Comparison of ENCODE assay signal across 7 mouse cellular contexts in genomic region chr11:69372780-69373170, GRCm38 (mm10). TPM values are rescaled to one million over a fixed set of nuclear protein-coding genes. Genes with fewer than 3 reads are reported as not detected.
DNase-seq lines count a peak whose midpoint lies in the region; ATAC-seq and TF ChIP-seq lines count a peak whose summit lies in the region.

No protein-coding gene starts in this region.

- peak; percentile 66 for TF ChIP-seq CTCF in hindbrain, postnatal 0 days (IDR thresholded peaks at IDR 0.05; ENCODE audit: low read depth)

- H3K27ac ChIP-seq in midbrain, embryonic 15.5 days, result peak overlapping the region; percentile 74
- H3K27ac ChIP-seq in midbrain, embryonic 10.5 days (replicated peaks), result no peak overlapping the region
- H3K27ac ChIP-seq in hindbrain, postnatal 0 days, result peak overlapping the region; percentile 70; the same call in 1 of the 2 replicates
- peak overlapping the region; percentile 81; the same call in 1 of the 2 replicates for H3K27ac ChIP-seq in neural tube, embryonic 13.5 days (replicated peaks)

- no peak overlapping the region for H3K4me2 ChIP-seq in midbrain, embryonic 15.5 days
- no peak overlapping the region for H3K4me2 ChIP-seq in hindbrain, postnatal 0 days (ENCODE audit: low read depth, low read length)
- H3K4me2 ChIP-seq in neural tube, embryonic 13.5 days, result no peak overlapping the region

- H3K27me3 ChIP-seq in midbrain, embryonic 15.5 days (replicated peaks), result no peaks in the 10 kb centered on the region
- H3K27me3 ChIP-seq in midbrain, embryonic 10.5 days (ENCODE audit: low read depth, poor library complexity, severe bottlenecking), result no peaks in the 10 kb centered on the region
- no peaks in the 10 kb centered on the region for H3K27me3 ChIP-seq in hindbrain, postnatal 0 days (ENCODE audit: insufficient read depth, low read length)
- H3K27me3 ChIP-seq in neural tube, embryonic 13.5 days, result no peaks in the 10 kb centered on the region

- no peak for ATAC-seq in midbrain, embryonic 15.5 days (replicated peaks)
- ATAC-seq in hindbrain, postnatal 0 days, result no peak
- no peak for ATAC-seq in neural tube, embryonic 13.5 days (ENCODE audit: low read depth)

- DNase-seq in midbrain, embryonic 10.5 days (ENCODE audit: low spot score), result no peak
- peak; percentile 54 to 67 for DNase-seq in cerebellum, postnatal 14 days
- no peak for DNase-seq in hindbrain, postnatal 0 days (ENCODE audit: low spot score)
- DNase-seq in ovary, postnatal 36 days (ENCODE audit: low spot score), result no peak
- no peak for DNase-seq in urinary bladder, postnatal 25 days (ENCODE audit: low spot score)

- WGBS in midbrain, embryonic 15.5 days, result 67% methylated on average over 3 of the region's 3 CpGs
- 62% methylated on average over 3 of the region's 3 CpGs for WGBS in midbrain, embryonic 10.5 days
- WGBS in hindbrain, postnatal 0 days, result 65% methylated on average over 3 of the region's 3 CpGs
- WGBS in neural tube, embryonic 13.5 days, result 65% methylated on average over 3 of the region's 3 CpGs

- no peaks in the 10 kb centered on the region for H3K9me3 ChIP-seq in midbrain, embryonic 15.5 days
- no peaks in the 10 kb centered on the region for H3K9me3 ChIP-seq in midbrain, embryonic 10.5 days (replicated peaks)
- H3K9me3 ChIP-seq in hindbrain, postnatal 0 days (ENCODE audit: low read length), result no peaks in the 10 kb centered on the region
- H3K9me3 ChIP-seq in neural tube, embryonic 13.5 days, result no peaks in the 10 kb centered on the region

- H3K36me3 ChIP-seq in midbrain, embryonic 15.5 days (replicated peaks), result no peaks in the 10 kb centered on the region
- peaks cover 51% of the 10 kb centered on the region for H3K36me3 ChIP-seq in midbrain, embryonic 10.5 days
- no peaks in the 10 kb centered on the region; the same call in 1 of the 2 replicates for H3K36me3 ChIP-seq in hindbrain, postnatal 0 days (ENCODE audit: insufficient read depth, low read length)
- 0 out of 2 replicates have a peak, but pooled peaks cover 20% of the 10 kb centered on the region for H3K36me3 ChIP-seq in neural tube, embryonic 13.5 days

- H3K9ac ChIP-seq in midbrain, embryonic 15.5 days, result no peak overlapping the region
- no peak overlapping the region for H3K9ac ChIP-seq in hindbrain, postnatal 0 days (replicated peaks; ENCODE audit: low read length)
- peak overlapping the region; percentile 18; the same call in 1 of the 2 replicates for H3K9ac ChIP-seq in neural tube, embryonic 13.5 days

- H3K4me3 ChIP-seq in midbrain, embryonic 15.5 days, result no peak overlapping the region
- H3K4me3 ChIP-seq in midbrain, embryonic 10.5 days, result no peak overlapping the region
- H3K4me3 ChIP-seq in hindbrain, postnatal 0 days (ENCODE audit: low read length), result no peak overlapping the region
- H3K4me3 ChIP-seq in neural tube, embryonic 13.5 days, result no peak overlapping the region

- peaks cover 32% of the 10 kb centered on the region for H3K4me1 ChIP-seq in midbrain, embryonic 15.5 days
- peaks cover 55% of the 10 kb centered on the region for H3K4me1 ChIP-seq in midbrain, embryonic 10.5 days
- H3K4me1 ChIP-seq in hindbrain, postnatal 0 days (ENCODE audit: insufficient read depth, low read length), result peaks cover 7% of the 10 kb centered on the region; the same call in 1 of the 2 replicates
- H3K4me1 ChIP-seq in neural tube, embryonic 13.5 days (replicated peaks), result peaks cover 33% of the 10 kb centered on the region

RNA-seq across cellular contexts. Expression of gene Chd3, which starts 3.6 kb away (rescaled TPM):
- polyA plus RNA-seq in midbrain, embryonic 15.5 days (2015; fragmentation: Nextera tagmentation; extraction: Ambion mirVana), result 98.2 and 102 TPM in 2 replicates
- 41.7 and 50.6 TPM in 2 replicates for polyA plus RNA-seq in midbrain, embryonic 10.5 days (2016; fragmentation: Nextera tagmentation; extraction: Ambion mirVana)
- 252 and 255 TPM in 2 replicates for total RNA-seq in hindbrain, postnatal 0 days (2014; rRNA removed)
- polyA plus RNA-seq in hindbrain, postnatal 0 days (2015; fragmentation: Nextera tagmentation; extraction: Ambion mirVana), result 46.6 and 49.7 TPM in 2 replicates
- polyA plus RNA-seq in neural tube, embryonic 13.5 days (2015; fragmentation: Nextera tagmentation; extraction: Ambion mirVana), result 82.3 and 84.6 TPM in 2 replicates

RNA-seq across cellular contexts. Expression of gene Naa38, which starts 22.5 kb away (rescaled TPM):
- polyA plus RNA-seq in midbrain, embryonic 15.5 days (2015; fragmentation: Nextera tagmentation; extraction: Ambion mirVana), result 96.8 and 101 TPM in 2 replicates
- polyA plus RNA-seq in midbrain, embryonic 10.5 days (2016; fragmentation: Nextera tagmentation; extraction: Ambion mirVana), result 145 and 146 TPM in 2 replicates
- total RNA-seq in hindbrain, postnatal 0 days (2014; rRNA removed), result 77.1 and 99.0 TPM in 2 replicates
- polyA plus RNA-seq in hindbrain, postnatal 0 days (2015; fragmentation: Nextera tagmentation; extraction: Ambion mirVana), result 162 and 163 TPM in 2 replicates
- 112 and 117 TPM in 2 replicates for polyA plus RNA-seq in neural tube, embryonic 13.5 days (2015; fragmentation: Nextera tagmentation; extraction: Ambion mirVana)

RNA-seq across cellular contexts. Expression of gene Cyb5d1, which starts 22.7 kb away (rescaled TPM):
- 32.7 and 33.5 TPM in 2 replicates for polyA plus RNA-seq in midbrain, embryonic 15.5 days (2015; fragmentation: Nextera tagmentation; extraction: Ambion mirVana)
- polyA plus RNA-seq in midbrain, embryonic 10.5 days (2016; fragmentation: Nextera tagmentation; extraction: Ambion mirVana), result 50.4 and 57.3 TPM in 2 replicates
- 21.8 and 26.9 TPM in 2 replicates for total RNA-seq in hindbrain, postnatal 0 days (2014; rRNA removed)
- polyA plus RNA-seq in hindbrain, postnatal 0 days (2015; fragmentation: Nextera tagmentation; extraction: Ambion mirVana), result 18.5 and 22.2 TPM in 2 replicates
- 36.2 and 39.2 TPM in 2 replicates for polyA plus RNA-seq in neural tube, embryonic 13.5 days (2015; fragmentation: Nextera tagmentation; extraction: Ambion mirVana)

RNA-seq across cellular contexts. Expression of gene Tmem88, which starts 25.3 kb away (rescaled TPM):
- 6.5 and 7.0 TPM in 2 replicates for polyA plus RNA-seq in midbrain, embryonic 15.5 days (2015; fragmentation: Nextera tagmentation; extraction: Ambion mirVana)
- polyA plus RNA-seq in midbrain, embryonic 10.5 days (2016; fragmentation: Nextera tagmentation; extraction: Ambion mirVana), result 16.9 and 21.4 TPM in 2 replicates
- 3.8 and 4.3 TPM in 2 replicates for total RNA-seq in hindbrain, postnatal 0 days (2014; rRNA removed)
- 8.7 and 9.5 TPM in 2 replicates for polyA plus RNA-seq in hindbrain, postnatal 0 days (2015; fragmentation: Nextera tagmentation; extraction: Ambion mirVana)
- 7.8 and 8.4 TPM in 2 replicates for polyA plus RNA-seq in neural tube, embryonic 13.5 days (2015; fragmentation: Nextera tagmentation; extraction: Ambion mirVana)

RNA-seq across cellular contexts. Expression of gene Rnf227, which starts 32.5 kb away (rescaled TPM):
- polyA plus RNA-seq in midbrain, embryonic 15.5 days (2015; fragmentation: Nextera tagmentation; extraction: Ambion mirVana), result 278 and 308 TPM in 2 replicates
- polyA plus RNA-seq in midbrain, embryonic 10.5 days (2016; fragmentation: Nextera tagmentation; extraction: Ambion mirVana), result 18.1 and 24.6 TPM in 2 replicates
- total RNA-seq in hindbrain, postnatal 0 days (2014; rRNA removed), result 127 and 141 TPM in 2 replicates
- polyA plus RNA-seq in hindbrain, postnatal 0 days (2015; fragmentation: Nextera tagmentation; extraction: Ambion mirVana), result 234 and 241 TPM in 2 replicates
- polyA plus RNA-seq in neural tube, embryonic 13.5 days (2015; fragmentation: Nextera tagmentation; extraction: Ambion mirVana), result 131 and 136 TPM in 2 replicates

Comparison
In these comparisons a context has a peak if more than half of its experiments do, and no peak if none do; other contexts are left out.
1. DNase-seq: peak in cerebellum, postnatal 14 days (2 of 2); none in midbrain, embryonic 10.5 days (single experiment), hindbrain, postnatal 0 days (single experiment), ovary, postnatal 36 days (single experiment) and urinary bladder, postnatal 25 days (single experiment).